Mouse (Mus musculus) left cerebral cortex, adult 18-20 months (tissue): ENCODE results near the gene Col16a1. TPM values are rescaled to one million over a fixed set of nuclear protein-coding genes. Genes with fewer than 3 reads are reported as not detected.

Source experiments
- DNase-seq, 2 experiments: peaks; one replicate each; pipeline ENCODE4 v3.0.0; 2021 to 2022; ENCODE audit warnings: low spot score in 2 of 2, mixed read lengths in 1 of 2
- long read RNA-seq, 2 experiments: library from polyadenylated mRNA; stranded (forward); transcript quantifications; one replicate each; pipeline ENCODE4 v2.0.0; 2021
- total RNA-seq, 2 experiments: library from RNA; stranded (reverse); gene quantifications; 2 replicates each; pipeline ENCODE4 v1.2.3; 2021

Col16a1 gene
- total RNA-seq = 10 to 100 TPM; 14.6 to 15.8 TPM
- long read RNA-seq, experiment 1, partial matches to known transcripts = 7 of 20 reads
- long read RNA-seq, experiment 1, other reads (novel, unspliced or antisense) = 13 of 20 reads
- long read RNA-seq, experiment 2, partial matches to known transcripts = 8 of 17 reads
- long read RNA-seq, experiment 2, other reads (novel, unspliced or antisense) = 9 of 17 reads

- peak; percentile 71 to 73 for DNase-seq
These were observed at the start of gene Col16a1 for GRCm38 (mm10) chr4:130047331-130048202. Col16a1 (plus strand) TSS chr4:130047840.

- peak; percentile 73 to 80 for DNase-seq
These were observed 49.5 kb upstream of the Col16a1 start for GRCm38 (mm10) chr4:129998124-129998523.

- DNase-seq = no peak
These were observed 45.9 kb upstream of the Col16a1 start for GRCm38 (mm10) chr4:130001710-130002109.

DNA sequence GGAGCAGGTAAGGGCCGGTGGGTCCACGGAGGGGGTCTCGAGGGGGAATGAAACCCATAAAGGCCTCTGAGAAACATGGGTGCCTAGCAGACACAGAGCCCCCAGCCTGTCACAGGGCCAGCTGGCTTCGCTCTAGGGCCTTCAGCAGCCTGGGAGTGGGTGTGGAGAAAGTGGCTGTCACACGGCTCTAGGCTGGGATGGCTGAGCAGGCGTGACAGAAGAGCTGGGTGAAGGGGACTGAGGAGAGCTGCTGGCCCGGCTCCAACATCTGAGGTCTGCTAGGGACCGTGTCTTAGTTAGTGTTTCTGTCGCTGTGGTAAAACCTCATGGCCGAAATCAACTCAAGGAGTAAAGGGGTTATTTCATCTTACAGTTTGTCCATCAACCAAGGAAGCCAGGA, 45.5 kb upstream of the Col16a1 start:
- DNase-seq = peak; percentile 56 to 73

GRCm38 (mm10) chr4:130005593-130005992, 42.0 kb upstream of the Col16a1 start:
- DNase-seq = peak in 1 of 2 experiments; percentile 56

- DNase-seq = no peak
These were observed 41.1 kb upstream of the Col16a1 start for GRCm38 (mm10) chr4:130006533-130006932.

DNA sequence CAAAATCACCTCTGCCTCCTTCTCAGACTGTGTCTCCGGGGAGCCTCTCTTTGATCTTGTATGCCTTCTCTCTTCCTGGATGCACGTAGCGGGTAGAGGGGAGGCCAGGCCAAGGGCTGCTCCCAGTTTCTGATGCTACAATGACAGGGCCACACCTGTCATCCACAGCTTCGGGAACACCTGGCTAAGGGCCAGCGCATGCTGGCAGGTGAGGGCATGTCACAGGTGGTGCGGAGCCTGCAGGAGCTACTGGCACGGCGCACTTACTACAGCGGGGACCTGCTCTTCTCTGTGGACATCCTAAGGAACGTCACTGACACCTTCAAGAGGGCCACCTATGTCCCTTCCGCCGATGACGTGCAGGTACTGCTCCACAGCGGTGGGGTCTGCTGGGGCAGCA, 38.6 kb upstream of the Col16a1 start:
- no peak for DNase-seq

DNA sequence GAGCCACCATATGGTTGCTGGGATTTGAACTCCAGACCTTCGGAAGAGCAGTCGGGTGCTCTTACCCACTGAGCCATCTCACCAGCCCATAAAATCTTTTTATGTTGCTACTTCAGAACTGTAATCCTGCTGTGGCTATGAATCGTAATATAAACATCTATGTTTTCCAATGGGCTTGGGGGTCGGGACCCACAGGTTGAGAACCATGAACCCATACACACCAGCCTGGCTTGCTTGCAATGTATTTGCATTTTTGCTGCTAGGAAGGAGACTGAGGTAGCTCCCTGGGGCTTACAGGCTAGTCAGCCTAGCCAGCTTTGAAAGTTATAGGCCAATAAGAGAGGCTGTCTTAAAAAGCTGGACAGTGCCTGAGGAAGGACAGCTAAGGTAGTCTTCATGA, 36.9 kb upstream of the Col16a1 start:
- no peak for DNase-seq

DNA sequence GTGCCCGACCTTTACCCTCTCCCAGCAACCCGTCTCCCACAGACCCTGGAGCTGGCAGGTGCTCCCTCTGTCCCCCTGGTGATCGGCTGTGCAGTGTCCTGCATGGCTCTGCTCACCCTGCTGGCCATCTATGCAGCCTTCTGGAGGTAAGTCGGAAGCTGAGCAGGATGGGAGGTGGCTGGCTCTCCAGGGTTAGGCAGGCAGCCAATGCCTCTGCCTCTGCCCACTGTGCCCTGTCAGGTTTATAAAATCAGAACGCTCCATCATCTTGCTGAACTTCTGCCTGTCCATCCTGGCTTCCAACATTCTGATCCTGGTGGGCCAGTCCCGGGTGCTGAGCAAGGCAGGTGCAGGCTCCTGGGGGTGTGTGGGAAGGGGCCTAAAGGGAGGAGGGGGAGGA, 35.4 kb upstream of the Col16a1 start:
- DNase-seq = no peak

DNA sequence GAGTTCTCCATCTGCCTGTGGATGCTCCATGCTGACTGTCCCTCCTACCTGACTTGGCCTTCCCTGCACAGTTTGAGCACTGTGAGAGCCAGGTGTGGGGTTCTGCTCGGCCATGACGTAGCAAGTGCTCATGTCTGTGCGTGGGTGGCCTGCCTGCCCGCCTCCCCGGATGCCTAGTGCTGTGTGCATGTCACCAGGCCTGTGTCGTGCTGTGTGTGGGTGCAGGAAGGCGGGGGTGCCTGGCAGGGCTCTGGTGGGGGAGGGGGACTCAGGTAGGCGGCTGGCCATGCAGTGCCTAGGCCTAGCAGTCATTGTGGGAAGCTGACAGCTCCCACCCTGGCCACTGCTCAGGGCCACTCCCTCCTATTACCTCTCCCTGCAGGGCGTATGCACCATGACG, 34.5 kb upstream of the Col16a1 start:
- peak; percentile 84 to 92 for DNase-seq

DNA sequence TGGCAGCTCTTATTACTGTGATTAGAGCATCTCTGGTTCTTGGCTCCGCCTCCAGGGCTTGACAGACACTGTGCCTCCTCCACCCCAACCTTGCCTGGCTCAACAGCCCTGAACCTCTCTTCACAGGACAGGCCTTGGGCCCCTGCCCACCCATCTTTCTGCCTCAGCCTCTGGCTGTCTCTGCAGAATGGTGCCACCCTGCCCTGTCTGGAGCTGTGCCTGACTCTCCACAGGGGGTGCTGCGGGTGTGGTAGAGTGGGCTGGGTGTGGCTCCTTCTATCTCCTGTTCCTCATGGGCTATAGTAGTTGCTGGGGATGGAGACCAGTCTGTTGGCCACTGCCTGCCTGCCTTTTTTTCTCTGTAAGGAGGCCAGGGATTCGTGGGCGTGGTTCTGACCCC, 31.6 kb upstream of the Col16a1 start:
- DNase-seq = no peak

DNA sequence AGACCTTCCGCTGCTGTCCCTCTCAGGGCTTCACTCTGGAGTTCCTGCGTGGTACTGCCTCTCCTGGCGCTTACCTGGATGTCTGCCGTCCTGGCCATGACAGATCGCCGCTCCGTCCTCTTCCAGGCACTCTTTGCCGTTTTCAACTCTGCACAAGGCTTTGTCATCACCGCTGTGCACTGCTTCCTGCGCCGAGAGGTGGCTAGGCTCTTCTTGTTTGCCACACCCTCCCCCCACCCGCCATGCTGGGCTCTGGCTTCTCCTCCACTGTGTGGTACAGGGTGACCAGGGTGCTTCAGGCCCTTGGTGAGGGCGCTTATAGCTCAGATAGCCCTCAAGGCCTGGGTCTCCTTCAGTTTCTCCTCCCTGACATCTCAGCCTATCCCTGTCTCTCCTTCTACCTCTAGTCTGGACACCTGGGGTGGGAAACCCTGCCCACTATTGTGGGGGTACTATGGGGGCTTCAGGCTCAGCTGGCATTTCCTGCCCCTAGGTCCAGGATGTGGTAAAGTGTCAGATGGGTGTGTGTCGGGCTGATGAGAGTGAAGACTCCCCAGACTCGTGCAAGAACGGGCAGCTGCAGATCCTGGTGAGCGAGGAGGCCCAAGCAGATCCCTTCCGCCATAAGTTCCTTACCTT, 30.5 kb upstream of the Col16a1 start:
- DNase-seq = no peak

DNA sequence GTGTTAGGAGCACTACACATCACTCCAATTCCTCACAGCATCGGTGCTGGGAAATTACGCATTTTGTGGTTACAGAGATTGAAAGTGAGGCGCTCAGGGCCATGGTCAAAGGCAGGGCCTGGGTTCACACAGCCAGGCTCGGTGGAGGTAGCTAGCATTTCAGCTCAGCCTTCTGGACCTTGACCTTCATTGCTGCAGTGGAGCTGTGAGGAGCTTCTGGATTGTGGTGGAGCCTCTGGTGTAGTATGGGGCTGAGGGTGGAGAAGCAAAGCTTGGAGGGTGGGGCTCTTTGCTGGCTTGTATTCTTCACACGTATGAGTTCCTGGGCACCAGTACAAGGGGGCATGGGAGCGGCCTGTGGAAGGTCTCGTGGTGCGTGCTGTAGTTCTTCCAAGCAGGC, 24.7 kb upstream of the Col16a1 start:
- DNase-seq = peak in 1 of 2 experiments; percentile 23

DNA sequence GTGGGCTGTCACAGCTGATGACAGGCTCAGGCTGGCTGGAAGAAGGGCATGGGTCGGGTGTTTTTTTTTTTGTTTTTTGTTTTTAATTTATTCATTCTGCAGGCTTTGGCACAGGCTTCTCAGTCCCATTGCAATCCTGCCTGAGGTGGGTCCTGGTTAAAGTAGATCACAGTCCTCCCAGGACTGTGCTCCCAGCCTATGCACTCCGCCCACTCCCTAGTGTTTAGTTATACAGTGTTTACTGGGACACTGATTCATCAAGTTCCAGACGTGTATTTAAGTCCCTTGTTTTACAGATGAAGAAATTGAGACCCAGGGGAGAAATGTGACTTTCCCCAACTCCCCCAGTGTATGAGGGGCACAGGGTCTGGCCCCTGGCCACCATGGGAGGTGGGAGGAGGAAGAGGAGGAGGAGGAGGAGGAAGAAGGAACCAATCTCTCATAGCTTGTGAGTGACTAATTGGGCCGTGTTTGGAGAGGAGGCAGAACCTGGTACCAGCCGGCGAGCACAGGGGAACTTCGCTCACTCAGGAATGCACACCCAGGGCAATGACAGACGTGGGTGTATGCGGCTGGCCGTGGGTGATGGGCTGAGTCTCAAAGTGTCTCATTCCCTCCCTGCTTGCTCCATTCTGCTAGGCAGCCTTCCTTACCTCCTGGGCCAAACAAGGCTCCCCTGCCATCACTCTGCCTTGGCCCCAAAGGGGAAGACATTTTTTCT, 24.0 kb upstream of the Col16a1 start:
- peak; percentile 65 to 75 for DNase-seq

GRCm38 (mm10) chr4:130025544-130025943, 22.1 kb upstream of the Col16a1 start:
- no peak for DNase-seq

GRCm38 (mm10) chr4:130031146-130031545, 16.5 kb upstream of the Col16a1 start:
- no peak for DNase-seq

GRCm38 (mm10) chr4:130033496-130033895, 14.1 kb upstream of the Col16a1 start:
- no peak for DNase-seq

DNA sequence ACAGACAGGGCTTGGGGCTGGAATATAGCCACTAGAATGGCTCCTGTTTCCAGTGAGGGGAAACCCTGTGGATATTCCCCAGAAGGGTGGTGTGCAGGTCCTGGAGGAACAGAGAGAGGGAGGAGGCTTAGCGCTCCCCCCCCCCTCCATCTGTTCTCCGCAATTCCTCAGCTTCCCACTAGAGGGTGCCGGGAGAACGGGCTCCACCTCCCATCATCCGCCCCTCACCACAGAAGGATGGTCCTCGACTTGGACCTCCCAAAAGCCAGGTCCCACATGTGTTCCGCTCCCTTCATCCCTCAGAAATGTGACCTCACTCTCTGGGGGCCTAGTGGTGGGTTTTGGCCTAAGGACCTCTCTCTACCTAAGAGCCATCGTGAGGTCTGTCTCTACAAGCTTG, 11.5 kb upstream of the Col16a1 start:
- peak in 1 of 2 experiments; percentile 53 for DNase-seq

- peak; percentile 69 to 70 for DNase-seq
These were observed 10.9 kb upstream of the Col16a1 start for GRCm38 (mm10) chr4:130036573-130037401.

DNA sequence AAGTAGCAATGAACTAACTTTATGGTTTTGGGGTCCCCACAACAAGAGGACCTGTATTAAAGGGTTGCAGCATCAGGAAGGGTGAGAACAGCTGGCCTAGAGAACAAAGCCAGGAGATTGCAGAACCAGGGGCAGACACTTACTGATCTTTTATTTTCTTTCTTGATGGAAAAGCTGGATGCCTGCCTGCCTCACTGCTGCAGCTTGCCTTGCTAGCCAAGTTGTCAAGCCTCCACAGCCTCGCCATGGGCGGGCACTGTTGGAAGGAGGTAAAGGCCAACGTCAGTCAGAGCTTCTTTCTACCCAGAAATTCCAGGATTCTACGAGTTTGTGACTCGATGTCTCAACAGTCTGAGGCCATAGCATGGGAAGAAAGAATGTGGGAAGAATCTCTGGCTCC, 8.3 kb upstream of the Col16a1 start:
- no peak for DNase-seq

DNA sequence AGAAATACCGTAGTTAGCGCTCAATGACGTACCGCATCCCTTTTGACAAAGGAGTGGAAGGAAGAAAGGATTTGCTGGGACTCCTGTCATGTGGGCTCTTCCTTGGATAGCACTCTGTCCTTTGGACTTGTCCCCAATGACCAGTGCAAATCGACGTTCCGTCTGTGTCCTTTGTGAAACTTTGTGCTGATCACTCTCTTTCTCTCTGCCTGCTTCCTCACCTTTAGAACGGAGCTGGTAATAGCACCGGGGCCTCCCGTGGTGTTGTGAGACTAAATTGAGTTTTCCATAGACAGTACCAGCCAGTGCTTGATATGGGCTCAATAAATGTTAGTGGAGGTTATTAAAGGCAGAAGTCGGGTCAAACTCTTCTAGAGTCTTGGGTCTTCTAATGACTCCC, 6.6 kb upstream of the Col16a1 start:
- DNase-seq = no peak
